Mouse (Mus musculus): ENCODE results near the gene H2-M11. TPM values are rescaled to one million over a fixed set of nuclear protein-coding genes. Genes with fewer than 3 reads are reported as not detected.

H2-M11 gene
- polyA plus RNA-seq (2012; rRNA removed) = not detected in 2 replicates

- TF ChIP-seq POLR2A (IDR thresholded peaks at IDR 0.05; ENCODE audit: borderline replicate concordance, extremely low read depth, low read depth, low read length) (no peak), CTCF (IDR thresholded peaks at IDR 0.05; ENCODE audit: insufficient read depth, low read length) (no peak)
- no peak for DNase-seq
- no peak within 1 kb of the TSS for H3K4me3 ChIP-seq (replicated peaks; ENCODE audit: extremely low read depth, low read depth, low read length)
- H3K4me1 ChIP-seq (ENCODE audit: control insufficient read depth, insufficient read depth, low read length) = no peaks in the 10 kb centered on the region
- 47% methylated on average over 3 of the region's 3 CpGs for WGBS
Measured at GRCm38 (mm10) chr17:36546775-36547174, at the start of gene H2-M11. H2-M11 (plus strand) TSS chr17:36547075.

- DNase-seq = no peak
- no peak for TF ChIP-seq CTCF (IDR thresholded peaks at IDR 0.05; ENCODE audit: insufficient read depth, low read length)
- no peak for TF ChIP-seq POLR2A (IDR thresholded peaks at IDR 0.05; ENCODE audit: borderline replicate concordance, extremely low read depth, low read depth, low read length)
- no peaks in the 10 kb centered on the region for H3K4me1 ChIP-seq (ENCODE audit: control insufficient read depth, insufficient read depth, low read length)
- no peak overlapping the region for H3K4me3 ChIP-seq (replicated peaks; ENCODE audit: extremely low read depth, low read depth, low read length)
- 47% methylated on average over 1 of the region's 1 CpGs for WGBS
Measured at GRCm38 (mm10) chr17:36500435-36500834, 46.4 kb upstream of the H2-M11 start.

GRCm38 (mm10) chr17:36503910-36504309 is 43.0 kb upstream of the H2-M11 start:
- DNase-seq = no peak
- no peak for TF ChIP-seq POLR2A (IDR thresholded peaks at IDR 0.05; ENCODE audit: borderline replicate concordance, extremely low read depth, low read depth, low read length)
- TF ChIP-seq CTCF (IDR thresholded peaks at IDR 0.05; ENCODE audit: insufficient read depth, low read length) = no peak
- no peak overlapping the region for H3K4me3 ChIP-seq (replicated peaks; ENCODE audit: extremely low read depth, low read depth, low read length)
- H3K4me1 ChIP-seq (ENCODE audit: control insufficient read depth, insufficient read depth, low read length) = no peaks in the 10 kb centered on the region

Other genes starting within 250 kb of the H2-M11 start
- not detected in 2 replicates for gene H2-M10.1, start 220.9 kb upstream of the H2-M11 start, polyA plus RNA-seq (2012; rRNA removed)
- not detected in 2 replicates for gene H2-M10.3, start 178.7 kb upstream of the H2-M11 start, polyA plus RNA-seq (2012; rRNA removed)
- not detected in 2 replicates for gene H2-M10.4, start 84.7 kb upstream of the H2-M11 start, polyA plus RNA-seq (2012; rRNA removed)
- 0.10 TPM in 1 of 2 replicates, not detected in the other for gene H2-M9, start 95.6 kb downstream of the H2-M11 start, polyA plus RNA-seq (2012; rRNA removed)
- not detected in 2 replicates for gene H2-M1, start 125.1 kb downstream of the H2-M11 start, polyA plus RNA-seq (2012; rRNA removed)
- gene H2-M10.5, start 225.8 kb downstream of the H2-M11 start, polyA plus RNA-seq (2012; rRNA removed) = not detected in 2 replicates